In the genomic region with DNA sequence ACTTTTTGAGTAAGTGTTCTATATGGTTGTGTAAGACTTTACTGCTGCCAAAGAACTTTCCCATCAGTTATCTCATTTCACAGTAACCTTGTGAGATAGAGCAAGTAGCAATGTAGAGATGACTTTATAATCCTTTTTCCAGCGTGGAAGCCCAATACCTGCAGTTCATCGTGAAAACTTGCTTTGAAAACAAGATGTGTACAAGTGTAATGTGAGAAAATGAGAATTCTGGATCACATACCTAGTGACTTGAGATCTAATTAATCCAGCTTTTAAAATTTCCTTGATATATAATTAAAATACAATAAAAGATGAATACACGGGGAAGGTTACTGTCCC, we compare ENCODE assay signal across 8 mouse cellular contexts. TPM values are rescaled to one million over a fixed set of nuclear protein-coding genes. Genes with fewer than 3 reads are reported as not detected.
A peak's percentile ranks its signal among the peaks of the same experiment; 100 is the strongest.
DNase-seq lines count a peak whose midpoint lies in the region; ATAC-seq and TF ChIP-seq lines count a peak whose summit lies in the region.

No protein-coding gene starts in this region.

- TF ChIP-seq POLR2A in ES-Bruce4 (IDR thresholded peaks at IDR 0.05; ENCODE audit: insufficient read depth, low read length) = no peak

- peak overlapping the region; percentile 76 for H3K4me2 ChIP-seq in heart, embryonic 12.5 days
- peak overlapping the region; percentile 59 for H3K4me2 ChIP-seq in forebrain, embryonic 15.5 days (replicated peaks)
- peak overlapping the region; percentile 72 for H3K4me2 ChIP-seq in liver, embryonic 15.5 days

- peak overlapping the region; percentile 82 for H3K4me3 ChIP-seq in heart, embryonic 12.5 days
- H3K4me3 ChIP-seq in ES-Bruce4 (ENCODE audit: low read depth, low read length) = no peak overlapping the region
- peak overlapping the region; percentile 62; the same call in 1 of the 2 replicates for H3K4me3 ChIP-seq in forebrain, embryonic 15.5 days
- H3K4me3 ChIP-seq in liver, embryonic 15.5 days (replicated peaks) = peak overlapping the region; percentile 99

- H3K36me3 ChIP-seq in heart, embryonic 12.5 days = no peaks in the 10 kb centered on the region
- H3K36me3 ChIP-seq in ES-Bruce4 (ENCODE audit: control insufficient read depth, insufficient read depth, low read length, poor library complexity, severe bottlenecking) = no peaks in the 10 kb centered on the region
- no peaks in the 10 kb centered on the region for H3K36me3 ChIP-seq in forebrain, embryonic 15.5 days
- H3K36me3 ChIP-seq in liver, embryonic 15.5 days (replicated peaks) = no peaks in the 10 kb centered on the region

- TF ChIP-seq CTCF in ES-Bruce4 (IDR thresholded peaks at IDR 0.05; ENCODE audit: low read depth, low read length) = no peak

- no peaks in the 10 kb centered on the region for H3K27me3 ChIP-seq in heart, embryonic 12.5 days (replicated peaks)
- H3K27me3 ChIP-seq in ES-Bruce4 (ENCODE audit: control insufficient read depth, insufficient read depth, low read length, poor library complexity, severe bottlenecking) = no peaks in the 10 kb centered on the region; the same call in 1 of the 2 replicates
- no peaks in the 10 kb centered on the region for H3K27me3 ChIP-seq in forebrain, embryonic 15.5 days
- no peaks in the 10 kb centered on the region for H3K27me3 ChIP-seq in liver, embryonic 15.5 days

- ATAC-seq in heart, embryonic 12.5 days (ENCODE audit: insufficient number of reproducible peaks, low FRiP score) = no peak
- ATAC-seq in forebrain, embryonic 15.5 days (replicated peaks) = no peak
- no peak for ATAC-seq in liver, embryonic 15.5 days (ENCODE audit: insufficient read depth)

- H3K27ac ChIP-seq in heart, embryonic 12.5 days (ENCODE audit: poor library complexity, severe bottlenecking) = no peak overlapping the region
- no peak overlapping the region for H3K27ac ChIP-seq in ES-Bruce4 (ENCODE audit: insufficient read depth, low read length)
- no peak overlapping the region for H3K27ac ChIP-seq in forebrain, embryonic 15.5 days (replicated peaks)
- no peak overlapping the region for H3K27ac ChIP-seq in liver, embryonic 15.5 days (replicated peaks)

- peaks cover 16% of the 10 kb centered on the region; the same call in 1 of the 2 replicates for H3K4me1 ChIP-seq in heart, embryonic 12.5 days (replicated peaks)
- H3K4me1 ChIP-seq in ES-Bruce4 (ENCODE audit: control insufficient read depth, insufficient read depth, low read length) = no peaks in the 10 kb centered on the region
- H3K4me1 ChIP-seq in forebrain, embryonic 15.5 days = peaks cover 23% of the 10 kb centered on the region
- peaks cover 32% of the 10 kb centered on the region for H3K4me1 ChIP-seq in liver, embryonic 15.5 days (replicated peaks)

- no peak for DNase-seq in heart, postnatal 4 days
- no peak for DNase-seq in thymus, postnatal 36 days
- DNase-seq in right cerebral cortex, postnatal 25 days = no peak
- no peak for DNase-seq in cerebellum, postnatal 10 days

- H3K9me3 ChIP-seq in heart, embryonic 12.5 days (replicated peaks) = no peaks in the 10 kb centered on the region
- no peaks in the 10 kb centered on the region for H3K9me3 ChIP-seq in ES-Bruce4 (replicated peaks; ENCODE audit: control insufficient read depth, insufficient read depth, low read length, poor library complexity, severe bottlenecking)
- H3K9me3 ChIP-seq in forebrain, embryonic 15.5 days = no peaks in the 10 kb centered on the region
- H3K9me3 ChIP-seq in liver, embryonic 15.5 days (replicated peaks) = no peaks in the 10 kb centered on the region

- no peak for TF ChIP-seq EP300 in ES-Bruce4 (IDR thresholded peaks at IDR 0.05; ENCODE audit: insufficient read depth, low read depth, low read length)

- WGBS in heart, embryonic 12.5 days = 61% methylated on average over 3 of the region's 3 CpGs
- 63% methylated on average over 3 of the region's 3 CpGs for WGBS in forebrain, embryonic 15.5 days
- WGBS in liver, embryonic 15.5 days (ENCODE audit: insufficient replicate concordance) = 47% methylated on average over 3 of the region's 3 CpGs

- no peak overlapping the region for H3K9ac ChIP-seq in heart, embryonic 12.5 days
- H3K9ac ChIP-seq in ES-Bruce4 (ENCODE audit: low read depth, poor library complexity, severe bottlenecking) = 0 out of 2 replicates have a peak overlapping the region, but pooled peaks have one; percentile 95
- H3K9ac ChIP-seq in forebrain, embryonic 15.5 days (replicated peaks) = 0 out of 2 replicates have a peak overlapping the region, but pooled peaks have one; percentile 11
- peak overlapping the region; percentile 96; the same call in 1 of the 2 replicates for H3K9ac ChIP-seq in liver, embryonic 15.5 days

RNA-seq across cellular contexts. Expression of a gene that starts 1.7 kb away (rescaled TPM):
- polyA plus RNA-seq in heart, embryonic 12.5 days (2016; fragmentation: Nextera tagmentation; extraction: Ambion mirVana) = 10.4 and 11.2 TPM in 2 replicates
- 10 to 100 TPM; 26.1 to 26.3 TPM for total RNA-seq in heart, postnatal 4 days (2021)
- 33.2 TPM in 2 replicates for polyA plus RNA-seq in ES-Bruce4 (2011; ENCODE audit: insufficient read depth, insufficient read length, low read depth, missing spikeins)
- polyA plus RNA-seq in forebrain, embryonic 15.5 days (2015; fragmentation: Nextera tagmentation; extraction: Ambion mirVana) = 10.9 and 12.5 TPM in 2 replicates
- polyA plus RNA-seq in liver, embryonic 15.5 days (2015; fragmentation: Nextera tagmentation; extraction: Ambion mirVana) = 4.2 and 4.4 TPM in 2 replicates
